In genomic region chr2:68366091-68366896, GRCm38 (mm10) we compare ENCODE assay signal across 8 mouse cellular contexts.
DNase-seq lines count a peak whose midpoint lies in the region; ATAC-seq and TF ChIP-seq lines count a peak whose summit lies in the region.

No protein-coding gene starts in this region.

- no peak overlapping the region for H3K4me3 ChIP-seq in kidney, adult 2 months (ENCODE audit: insufficient read depth, low read depth, low read length)
- H3K4me3 ChIP-seq in embryonic facial prominence, embryonic 14.5 days (ENCODE audit: low read depth, low read length), result no peak overlapping the region
- H3K4me3 ChIP-seq in limb, embryonic 10.5 days, result peak overlapping the region; percentile 22
- H3K4me3 ChIP-seq in neural tube, embryonic 15.5 days (replicated peaks), result peak overlapping the region; percentile 26

- H3K27ac ChIP-seq in kidney, adult 2 months (ENCODE audit: insufficient read depth, low read depth, low read length), result peak overlapping the region; percentile 35; the same call in 1 of the 2 replicates
- H3K27ac ChIP-seq in embryonic facial prominence, embryonic 14.5 days (replicated peaks; ENCODE audit: low read depth, low read length), result no peak overlapping the region
- peak overlapping the region; percentile 50 for H3K27ac ChIP-seq in limb, embryonic 10.5 days
- H3K27ac ChIP-seq in neural tube, embryonic 15.5 days (replicated peaks), result no peak overlapping the region

- ATAC-seq in embryonic facial prominence, embryonic 14.5 days (ENCODE audit: low read depth), result peak; percentile 37; the same call in 1 of the 2 replicates
- no peak for ATAC-seq in neural tube, embryonic 15.5 days (ENCODE audit: low FRiP score)

- DNase-seq in kidney, adult 2 months, result no peak
- no peak for DNase-seq in kidney, adult 11 months
- no peak for DNase-seq in embryonic facial prominence, embryonic 14.5 days (ENCODE audit: low spot score)
- no peak for DNase-seq in limb, embryonic 10.5 days (ENCODE audit: low spot score)
- DNase-seq in B cell, adult 2 months, result no peak
- DNase-seq in Muller cell, postnatal 12 days (ENCODE audit: inconsistent ontology term), result no peak
- no peak for DNase-seq in gastrocnemius, postnatal 4 days (ENCODE audit: low spot score in 2 of 2)

- 37% methylated on average over 18 of the region's 18 CpGs for WGBS in kidney, adult 2 months
- 18% methylated on average over 18 of the region's 18 CpGs for WGBS in embryonic facial prominence, embryonic 14.5 days
- WGBS in limb, embryonic 10.5 days, result 14% methylated on average over 18 of the region's 18 CpGs
- WGBS in neural tube, embryonic 15.5 days, result 6% methylated on average over 18 of the region's 18 CpGs

- TF ChIP-seq CTCF in kidney, adult 2 months (conservative IDR thresholded peaks at IDR 0.05; ENCODE audit: insufficient read depth, insufficient read length, low read depth, low read length), result no peak

- no peak overlapping the region for H3K9ac ChIP-seq in embryonic facial prominence, embryonic 14.5 days (ENCODE audit: low read depth, low read length)
- H3K9ac ChIP-seq in neural tube, embryonic 15.5 days (replicated peaks), result no peak overlapping the region

- TF ChIP-seq POLR2A in kidney, adult 2 months (IDR thresholded peaks at IDR 0.05; ENCODE audit: low read depth, low read length), result no peak

- H3K27me3 ChIP-seq in kidney, adult 2 months (replicated peaks; ENCODE audit: control insufficient read depth, insufficient read depth, low read length), result no peaks in the 10 kb centered on the region
- H3K27me3 ChIP-seq in embryonic facial prominence, embryonic 14.5 days (replicated peaks; ENCODE audit: control insufficient read depth, insufficient read depth, low read length), result no peaks in the 10 kb centered on the region
- H3K27me3 ChIP-seq in limb, embryonic 10.5 days (ENCODE audit: low read depth, poor library complexity, severe bottlenecking), result no peaks in the 10 kb centered on the region
- H3K27me3 ChIP-seq in neural tube, embryonic 15.5 days (replicated peaks), result no peaks in the 10 kb centered on the region

- no peaks in the 10 kb centered on the region for H3K36me3 ChIP-seq in kidney, adult 2 months (ENCODE audit: control insufficient read depth, insufficient read depth, low read length)
- H3K36me3 ChIP-seq in embryonic facial prominence, embryonic 14.5 days (ENCODE audit: control insufficient read depth, insufficient read depth, low read length), result no peaks in the 10 kb centered on the region
- no peaks in the 10 kb centered on the region for H3K36me3 ChIP-seq in limb, embryonic 10.5 days
- no peaks in the 10 kb centered on the region for H3K36me3 ChIP-seq in neural tube, embryonic 15.5 days

- H3K9me3 ChIP-seq in embryonic facial prominence, embryonic 14.5 days (ENCODE audit: control insufficient read depth, low read length), result no peaks in the 10 kb centered on the region
- H3K9me3 ChIP-seq in limb, embryonic 10.5 days (replicated peaks), result no peaks in the 10 kb centered on the region
- H3K9me3 ChIP-seq in neural tube, embryonic 15.5 days (replicated peaks), result no peaks in the 10 kb centered on the region

- H3K4me2 ChIP-seq in embryonic facial prominence, embryonic 14.5 days (ENCODE audit: low read depth, low read length), result peak overlapping the region; percentile 30
- peak overlapping the region; percentile 49 for H3K4me2 ChIP-seq in neural tube, embryonic 15.5 days

- peaks cover 6% of the 10 kb centered on the region; the same call in 1 of the 2 replicates for H3K4me1 ChIP-seq in kidney, adult 2 months (ENCODE audit: control insufficient read depth, insufficient read depth, low read length)
- H3K4me1 ChIP-seq in embryonic facial prominence, embryonic 14.5 days (ENCODE audit: control insufficient read depth, insufficient read depth, low read length), result no peaks in the 10 kb centered on the region; the same call in 1 of the 2 replicates
- H3K4me1 ChIP-seq in limb, embryonic 10.5 days, result peaks cover 36% of the 10 kb centered on the region
- peaks cover 22% of the 10 kb centered on the region for H3K4me1 ChIP-seq in neural tube, embryonic 15.5 days

Comparison
In these comparisons a context has a peak if more than half of its experiments do, and no peak if none do; other contexts are left out.
1. H3K27ac ChIP-seq: peak in kidney, adult 2 months (single experiment) and limb, embryonic 10.5 days (single experiment); none in embryonic facial prominence, embryonic 14.5 days (single experiment) and neural tube, embryonic 15.5 days (single experiment).
2. H3K4me3 ChIP-seq: peak in limb, embryonic 10.5 days (single experiment) and neural tube, embryonic 15.5 days (single experiment); none in kidney, adult 2 months (single experiment) and embryonic facial prominence, embryonic 14.5 days (single experiment).